Mouse (Mus musculus): ENCODE data around the gene Mlx.

The Mlx gene

DNA sequence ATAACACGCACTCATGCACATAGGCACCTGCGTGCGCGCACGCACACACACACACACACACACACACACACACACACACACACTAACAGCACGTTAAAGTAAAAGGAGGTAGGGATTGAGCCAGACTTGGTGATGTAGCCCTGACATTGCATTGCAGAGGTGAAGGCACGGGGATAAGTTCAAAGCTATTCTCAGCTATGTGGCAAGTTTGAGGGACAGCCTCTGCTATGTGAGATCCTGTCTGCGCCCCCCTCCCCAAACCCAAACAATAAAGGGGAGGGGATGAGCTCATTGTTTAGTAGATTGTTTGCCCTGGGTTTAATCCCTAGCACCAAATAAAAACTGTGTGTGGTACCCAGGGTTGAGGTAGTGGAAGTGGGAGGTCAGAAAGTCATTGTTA lies 54.0 kb downstream of the Mlx start:
- DNase-seq: no peak
